Mouse (Mus musculus) megakaryocyte-erythroid progenitor cell, adult 5 weeks (primary cell): ENCODE results near the gene Cdip1. TPM values are rescaled to one million over a fixed set of nuclear protein-coding genes. Genes with fewer than 3 reads are reported as not detected.

Source experiments
- polyA plus RNA-seq: library from polyadenylated mRNA; stranded (reverse); fragments of >175 nt; gene quantifications from 2 replicates; pipeline ENCODE4 v1.2.3, GENCODE M21; 2012

The Cdip1 gene
- 37.4 and 39.7 TPM in 2 replicates for polyA plus RNA-seq

DNA sequence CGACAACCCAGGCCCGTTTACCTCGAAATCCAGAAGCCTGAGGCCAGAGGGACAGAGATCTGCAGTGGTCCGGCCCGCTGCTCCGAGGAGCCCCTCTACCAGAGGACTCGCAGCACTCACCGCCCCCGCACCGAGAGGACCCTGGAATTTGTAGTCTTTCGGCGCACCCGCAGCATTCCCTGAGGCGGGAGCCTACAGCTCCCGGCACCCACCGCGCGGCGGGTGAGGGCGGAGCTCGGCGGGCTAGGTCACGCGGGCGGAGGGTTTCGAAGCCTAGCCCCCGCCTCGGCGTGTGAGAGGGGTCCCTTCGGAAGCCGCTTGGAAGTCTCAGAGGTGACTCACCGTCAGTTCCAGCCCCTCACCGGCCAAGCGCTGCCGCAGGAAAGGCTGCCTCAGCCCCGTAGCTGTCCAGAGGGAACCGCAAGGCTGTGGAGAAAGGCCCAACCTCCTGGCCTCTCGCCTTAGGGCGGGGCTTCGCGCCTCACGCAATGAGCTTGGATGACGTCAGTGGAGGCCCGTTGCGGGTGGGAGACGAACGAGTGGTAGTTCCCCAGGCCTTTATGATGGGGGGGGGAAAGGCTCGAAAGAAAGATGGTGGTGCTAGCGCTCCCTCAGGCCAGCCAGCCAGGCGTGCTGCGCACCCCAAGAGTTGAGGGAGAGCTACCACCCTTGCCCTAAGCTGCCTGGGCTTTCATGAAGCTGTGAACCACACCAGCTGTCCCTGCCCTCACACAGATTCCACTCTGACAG is at the start of gene Cdip1:
TSS of gene Cdip1 (minus strand) at position 483 of the 750 bp plus-strand sequence.

DNA sequence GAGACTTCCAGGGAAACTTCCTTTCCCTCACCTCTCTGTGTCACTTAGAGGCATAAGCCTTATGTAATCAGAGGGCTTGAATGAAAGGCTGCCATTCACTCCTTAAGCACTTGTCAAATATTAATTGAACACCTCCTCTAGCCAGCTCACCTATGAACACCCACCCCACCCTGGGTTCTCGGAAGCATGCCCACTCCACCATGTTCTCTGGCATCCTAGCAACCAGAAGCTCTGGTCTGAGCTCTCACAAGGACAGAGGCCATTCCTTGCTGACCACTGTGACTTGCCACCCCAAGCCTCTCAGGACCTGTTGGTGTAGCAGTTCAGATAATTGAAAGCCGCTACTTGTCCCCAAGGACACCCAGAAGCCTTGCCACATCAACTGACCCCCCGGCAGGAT is 45.1 kb upstream of the Cdip1 start, which contains the start of gene 4930562C15Rik:
TSS of gene 4930562C15Rik (plus strand) at position 226 of the 400 bp plus-strand sequence.

DNA sequence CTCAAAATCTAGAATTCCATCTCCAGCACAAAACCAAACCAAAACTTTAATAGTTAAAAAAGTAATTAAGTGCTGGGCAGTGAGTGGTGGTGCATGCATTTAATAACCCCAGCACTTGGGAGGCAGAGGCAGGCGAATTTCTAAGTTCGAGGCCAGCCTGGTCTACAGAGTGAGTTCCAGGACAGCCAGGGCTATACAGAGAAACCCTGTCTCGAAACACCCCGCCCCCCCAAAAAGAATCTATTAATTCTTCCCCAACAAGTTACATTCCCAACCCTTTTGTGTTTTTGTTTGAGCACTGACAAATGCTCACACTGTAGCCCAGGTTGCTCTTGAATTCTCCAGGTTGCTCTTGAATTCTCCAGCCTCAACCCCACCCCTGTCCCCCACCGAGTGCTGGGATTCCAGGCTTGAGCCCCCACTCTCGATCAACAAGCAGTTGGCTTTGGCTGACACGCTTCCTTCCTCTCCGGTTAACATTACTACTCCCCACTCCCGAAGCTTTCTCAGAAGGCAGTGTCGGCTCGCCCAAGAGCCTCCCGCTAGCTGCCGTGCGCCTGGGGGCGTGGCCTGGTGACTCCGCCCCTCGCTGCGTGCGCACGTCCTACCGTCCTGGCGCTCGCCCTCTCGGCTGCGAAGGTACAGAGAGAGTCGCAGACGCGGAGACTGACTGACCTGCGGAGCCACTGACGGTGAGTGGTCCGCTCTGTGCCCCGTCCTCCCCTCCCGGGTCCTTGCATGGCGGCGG is 64.1 kb downstream of the Cdip1 start, which contains the start of gene Hmox2:
TSS of gene Hmox2 (plus strand) at position 582 of the 748 bp plus-strand sequence.

DNA sequence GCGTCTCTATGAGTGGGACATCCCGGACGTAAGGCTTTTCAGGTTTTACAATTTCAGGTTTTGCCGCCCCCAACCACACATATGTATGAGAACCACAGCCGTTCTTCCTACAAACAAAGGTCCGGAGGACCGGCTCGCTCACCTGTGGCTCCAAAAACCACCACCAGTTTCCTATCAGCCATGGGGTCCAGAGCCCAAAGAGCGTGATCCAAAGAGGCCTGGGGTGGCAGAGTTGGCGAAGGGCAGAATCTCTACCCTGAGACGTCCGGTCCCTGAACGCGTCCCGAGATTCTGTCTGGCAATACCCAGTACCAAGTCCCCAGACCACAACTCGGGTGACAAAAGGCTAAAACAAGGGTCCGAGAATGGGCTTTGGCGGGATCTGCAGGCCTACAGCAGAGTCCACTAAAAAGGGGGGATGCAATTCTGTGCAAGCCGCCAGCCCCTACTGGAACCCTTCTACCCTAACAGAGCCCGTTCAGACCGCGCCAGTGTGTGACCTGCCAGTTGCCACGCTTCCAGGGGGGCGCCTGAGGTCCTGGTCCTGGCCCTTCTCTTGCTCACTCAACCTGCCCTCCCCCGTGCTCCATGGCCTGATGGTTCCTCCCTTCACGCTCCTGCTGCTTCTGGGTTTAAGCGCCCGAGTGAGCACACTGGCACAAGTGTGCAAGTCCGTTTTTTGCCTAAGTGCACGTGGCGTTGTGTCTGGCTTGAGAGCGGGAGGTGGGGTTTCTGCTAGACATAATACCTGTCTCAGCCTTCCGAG is 71.2 kb downstream of the Cdip1 start, which contains the start of gene Nmral1:
TSS of gene Nmral1 (minus strand) at position 604 of the 766 bp plus-strand sequence.

Other genes with a start within 250 kb of the Cdip1 start
- gene Srl, start 248.5 kb downstream of the Cdip1 start, polyA plus RNA-seq = 2.9 and 3.6 TPM in 2 replicates
- gene Tfap4, start 230.4 kb downstream of the Cdip1 start, polyA plus RNA-seq = 82.7 and 93.5 TPM in 2 replicates
- 3.8 and 5.1 TPM in 2 replicates for gene Glis2, start 195.6 kb downstream of the Cdip1 start, polyA plus RNA-seq
- 31.1 and 37.2 TPM in 2 replicates for gene Pam16, start 165.3 kb downstream of the Cdip1 start, polyA plus RNA-seq
- 5.5 and 6.5 TPM in 2 replicates for gene Vasn, start 150.4 kb downstream of the Cdip1 start, polyA plus RNA-seq
- gene Dnaja3, start 150.3 kb downstream of the Cdip1 start, polyA plus RNA-seq = 14.1 and 16.5 TPM in 2 replicates
- gene Coro7, start 110.5 kb downstream of the Cdip1 start, polyA plus RNA-seq = 391 and 400 TPM in 2 replicates
- gene Nmral1, start 70.9 kb downstream of the Cdip1 start, polyA plus RNA-seq = 15.7 and 20.6 TPM in 2 replicates
- gene Hmox2, start 63.9 kb downstream of the Cdip1 start, polyA plus RNA-seq = 13.0 and 14.7 TPM in 2 replicates
- not detected in 2 replicates for gene 4930562C15Rik, start 45.1 kb upstream of the Cdip1 start, polyA plus RNA-seq
- gene Ubald1, start 90.0 kb upstream of the Cdip1 start, polyA plus RNA-seq = 306 and 321 TPM in 2 replicates
- 26.9 and 28.9 TPM in 2 replicates for gene Mgrn1, start 96.0 kb upstream of the Cdip1 start, polyA plus RNA-seq
- 38.9 and 41.7 TPM in 2 replicates for gene Nudt16l1, start 148.5 kb upstream of the Cdip1 start, polyA plus RNA-seq
- 35.1 and 47.1 TPM in 2 replicates for gene Anks3, start 173.9 kb upstream of the Cdip1 start, polyA plus RNA-seq
- 0.03 TPM in 1 of 2 replicates, not detected in the other for gene Sept12, start 207.6 kb upstream of the Cdip1 start, polyA plus RNA-seq
- not detected in 2 replicates for gene Smim22, start 217.0 kb upstream of the Cdip1 start, polyA plus RNA-seq
- gene Rogdi, start 223.3 kb upstream of the Cdip1 start, polyA plus RNA-seq = 111 and 130 TPM in 2 replicates